Mouse (Mus musculus): ENCODE measurements around the gene Rpp25. TPM values are rescaled to one million over a fixed set of nuclear protein-coding genes. Genes with fewer than 3 reads are reported as not detected.

Gene Rpp25
- 1.6 and 2.0 TPM in 2 replicates for polyA plus RNA-seq (2012; rRNA removed)

- DNase-seq = peak; percentile 26
- H3K4me1 ChIP-seq (ENCODE audit: control insufficient read depth, insufficient read depth, low read length) = peaks cover 6% of the 10 kb centered on the region; the same call in 1 of the 2 replicates
- TF ChIP-seq POLR2A (IDR thresholded peaks at IDR 0.05; ENCODE audit: borderline replicate concordance, extremely low read depth, low read depth, low read length) = no peak
- no peak for TF ChIP-seq CTCF (IDR thresholded peaks at IDR 0.05; ENCODE audit: insufficient read depth, low read length)
- H3K4me3 ChIP-seq (replicated peaks; ENCODE audit: extremely low read depth, low read depth, low read length) = no peak within 1 kb of the TSS
- 1% methylated on average over 46 of the region's 46 CpGs for whole genome bisulfite sequencing
Observed at GRCm38 (mm10) chr9:57503622-57504380, at the start of gene Rpp25. TSS of gene Rpp25 (plus strand) at chr9:57504026.

GRCm38 (mm10) chr9:57459707-57460106 is 44.1 kb upstream of the Rpp25 start:
- no peak for DNase-seq
- Histone ChIP-seq H3K4me1 (ENCODE audit: control insufficient read depth, insufficient read depth, low read length) (no peaks in the 10 kb centered on the region), H3K4me3 (replicated peaks; ENCODE audit: extremely low read depth, low read depth, low read length) (no peak overlapping the region)
- TF ChIP-seq POLR2A (IDR thresholded peaks at IDR 0.05; ENCODE audit: borderline replicate concordance, extremely low read depth, low read depth, low read length) (no peak), CTCF (IDR thresholded peaks at IDR 0.05; ENCODE audit: insufficient read depth, low read length) (no peak)
- 98% methylated on average over 2 of the region's 2 CpGs for WGBS

- 73% methylated on average over 6 of the region's 6 CpGs for WGBS
- no peak overlapping the region for H3K4me3 ChIP-seq (replicated peaks; ENCODE audit: extremely low read depth, low read depth, low read length)
- TF ChIP-seq CTCF (IDR thresholded peaks at IDR 0.05; ENCODE audit: insufficient read depth, low read length) (no peak), POLR2A (IDR thresholded peaks at IDR 0.05; ENCODE audit: borderline replicate concordance, extremely low read depth, low read depth, low read length) (no peak)
- peaks cover 3% of the 10 kb centered on the region; the same call in 1 of the 2 replicates for H3K4me1 ChIP-seq (ENCODE audit: control insufficient read depth, insufficient read depth, low read length)
- no peak for DNase-seq
Observed at GRCm38 (mm10) chr9:57462866-57463265, 41.0 kb upstream of the Rpp25 start.

- WGBS = 19% methylated on average over 3 of the region's 3 CpGs
- no peak for DNase-seq
- TF ChIP-seq CTCF (IDR thresholded peaks at IDR 0.05; ENCODE audit: insufficient read depth, low read length) (no peak), POLR2A (IDR thresholded peaks at IDR 0.05; ENCODE audit: borderline replicate concordance, extremely low read depth, low read depth, low read length) (no peak)
- peaks cover 3% of the 10 kb centered on the region; the same call in 1 of the 2 replicates for H3K4me1 ChIP-seq (ENCODE audit: control insufficient read depth, insufficient read depth, low read length)
- H3K4me3 ChIP-seq (replicated peaks; ENCODE audit: extremely low read depth, low read depth, low read length) = no peak overlapping the region
Observed at GRCm38 (mm10) chr9:57466101-57466500, 37.7 kb upstream of the Rpp25 start.

GRCm38 (mm10) chr9:57467271-57467771 is 36.5 kb upstream of the Rpp25 start:
- peaks cover 3% of the 10 kb centered on the region; the same call in 1 of the 2 replicates for H3K4me1 ChIP-seq (ENCODE audit: control insufficient read depth, insufficient read depth, low read length)
- 6% methylated on average over 18 of the region's 18 CpGs for WGBS
- peak; percentile 4 for DNase-seq
- H3K4me3 ChIP-seq (replicated peaks; ENCODE audit: extremely low read depth, low read depth, low read length) = peak overlapping the region; percentile 58
- no peak for TF ChIP-seq POLR2A (IDR thresholded peaks at IDR 0.05; ENCODE audit: borderline replicate concordance, extremely low read depth, low read depth, low read length)
- no peak for TF ChIP-seq CTCF (IDR thresholded peaks at IDR 0.05; ENCODE audit: insufficient read depth, low read length)

GRCm38 (mm10) chr9:57467896-57468549 is 35.8 kb upstream of the Rpp25 start, which contains the start of gene Scamp5:
TSS of gene Scamp5 (minus strand) at chr9:57468060.
- WGBS = 2% methylated on average over 48 of the region's 48 CpGs
- TF ChIP-seq CTCF (IDR thresholded peaks at IDR 0.05; ENCODE audit: insufficient read depth, low read length) = no peak
- TF ChIP-seq POLR2A (IDR thresholded peaks at IDR 0.05; ENCODE audit: borderline replicate concordance, extremely low read depth, low read depth, low read length) = no peak
- Histone ChIP-seq H3K4me1 (ENCODE audit: control insufficient read depth, insufficient read depth, low read length) (peaks cover 3% of the 10 kb centered on the region; the same call in 1 of the 2 replicates), H3K4me3 (replicated peaks; ENCODE audit: extremely low read depth, low read depth, low read length) (peak within 1 kb of the TSS; percentile 58)
- peak; percentile 71 for DNase-seq

GRCm38 (mm10) chr9:57468914-57469313 is 34.9 kb upstream of the Rpp25 start:
- 52% methylated on average over 4 of the region's 4 CpGs for WGBS
- DNase-seq = no peak
- TF ChIP-seq POLR2A (IDR thresholded peaks at IDR 0.05; ENCODE audit: borderline replicate concordance, extremely low read depth, low read depth, low read length) (no peak), CTCF (IDR thresholded peaks at IDR 0.05; ENCODE audit: insufficient read depth, low read length) (no peak)
- no peak overlapping the region for H3K4me3 ChIP-seq (replicated peaks; ENCODE audit: extremely low read depth, low read depth, low read length)
- H3K4me1 ChIP-seq (ENCODE audit: control insufficient read depth, insufficient read depth, low read length) = peaks cover 3% of the 10 kb centered on the region; the same call in 1 of the 2 replicates

GRCm38 (mm10) chr9:57485774-57486173 is 18.1 kb upstream of the Rpp25 start:
- Histone ChIP-seq H3K4me3 (replicated peaks; ENCODE audit: extremely low read depth, low read depth, low read length) (no peak overlapping the region), H3K4me1 (ENCODE audit: control insufficient read depth, insufficient read depth, low read length) (no peaks in the 10 kb centered on the region)
- 14% methylated on average over 7 of the region's 7 CpGs for WGBS
- DNase-seq = peak; percentile 66
- TF ChIP-seq POLR2A (IDR thresholded peaks at IDR 0.05; ENCODE audit: borderline replicate concordance, extremely low read depth, low read depth, low read length) = no peak
- peak; percentile 77 for TF ChIP-seq CTCF (IDR thresholded peaks at IDR 0.05; ENCODE audit: insufficient read depth, low read length)

GRCm38 (mm10) chr9:57487807-57488206 is 16.0 kb upstream of the Rpp25 start:
- DNase-seq = no peak
- WGBS = 58% methylated on average over 7 of the region's 7 CpGs

More at GRCm38 (mm10) chr9:57487807-57488206, 16.0 kb upstream of the Rpp25 start:
- no peaks in the 10 kb centered on the region for H3K4me1 ChIP-seq (ENCODE audit: control insufficient read depth, insufficient read depth, low read length)
- no peak for TF ChIP-seq CTCF (IDR thresholded peaks at IDR 0.05; ENCODE audit: insufficient read depth, low read length)
- no peak for TF ChIP-seq POLR2A (IDR thresholded peaks at IDR 0.05; ENCODE audit: borderline replicate concordance, extremely low read depth, low read depth, low read length)
- no peak overlapping the region for H3K4me3 ChIP-seq (replicated peaks; ENCODE audit: extremely low read depth, low read depth, low read length)

All from lung, adult 2 months (tissue).